Mouse (Mus musculus) olfactory bulb, adult 2 months (tissue): ENCODE data around the gene Prr11.

Experiments
- CTCF ChIP-seq: fragments of 200-500 bp; IDR thresholded peaks from 2 replicates; pipeline ENCODE4 v1.5.1; 2012; ENCODE audit warnings: low read depth, mild to moderate bottlenecking, low read length, moderate library complexity; ENCODE audit not compliant: insufficient read depth
- POLR2A ChIP-seq: fragments of 200-500 bp; IDR thresholded peaks from 2 replicates; pipeline ENCODE4 v1.6.1; 2012; ENCODE audit warnings: mild to moderate bottlenecking, low read depth, low read length, moderate library complexity; ENCODE audit not compliant: insufficient read depth

DNA sequence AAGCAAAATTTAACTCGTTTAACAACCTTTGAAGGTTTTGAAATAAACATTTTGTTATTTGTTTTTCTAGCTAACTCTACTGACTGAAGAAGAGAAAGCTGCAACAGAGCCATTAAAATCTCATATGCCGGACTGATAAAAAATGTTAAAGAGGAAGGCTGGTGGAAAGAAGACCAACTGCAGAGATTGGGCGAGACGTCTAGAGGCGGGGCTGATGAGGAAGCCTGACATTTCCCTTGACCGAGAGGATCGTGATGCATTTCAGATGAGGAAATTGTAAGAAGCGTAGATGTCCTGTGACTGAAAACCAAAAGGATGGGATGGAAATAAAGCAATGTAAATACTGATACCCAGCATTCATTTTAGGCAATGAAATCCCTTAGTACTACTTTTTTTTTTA, 13.4 kb upstream of the Prr11 start:
- no peak for TF ChIP-seq POLR2A
- no peak for TF ChIP-seq CTCF
